Mouse (Mus musculus) ES-Bruce4 (cell line): ENCODE results near the gene Trim66.

Experiments
- CTCF ChIP-seq: IDR thresholded peaks from one replicate; pipeline ENCODE4 v1.8.1; 2011; ENCODE audit warnings: low read depth, low read length
- EP300 ChIP-seq: IDR thresholded peaks from 2 replicates; pipeline ENCODE4 v1.6.1; 2011; ENCODE audit warnings: low read depth, low read length; ENCODE audit not compliant: insufficient read depth

DNA sequence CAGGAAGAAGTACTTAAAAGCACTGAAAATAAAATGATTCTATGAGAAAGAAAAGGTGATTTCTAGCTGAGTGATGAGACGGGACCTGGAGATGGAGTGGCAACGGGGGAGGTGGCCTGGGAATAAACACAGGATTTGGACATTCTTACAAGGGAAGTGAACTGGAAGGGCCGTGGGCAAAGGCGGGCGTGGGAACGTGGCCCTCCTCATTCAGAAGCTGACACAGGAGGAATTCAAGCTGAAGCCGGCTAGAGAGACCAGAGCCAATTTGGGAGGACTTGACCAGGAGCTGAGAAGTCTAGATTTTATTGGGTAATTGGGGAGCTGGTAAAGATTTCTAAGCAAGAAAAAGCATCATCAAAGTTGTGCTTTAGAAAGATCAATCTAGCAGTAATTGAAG is 102.4 kb downstream of the Trim66 start:
- TF ChIP-seq CTCF (no peak), EP300 (no peak)
